Mouse (Mus musculus): Measurements from ENCODE around the gene Ghr. TPM values are rescaled to one million over a fixed set of nuclear protein-coding genes. Genes with fewer than 3 reads are reported as not detected.

Gene Ghr
- 100 to 1,000 TPM; 112 to 122 TPM for total RNA-seq (2021)
- long read RNA-seq, experiment 1, full-length matches to known transcripts = 46 of 66 reads
- long read RNA-seq, experiment 1, partial matches to known transcripts = 4 of 66 reads
- long read RNA-seq, experiment 1, other reads (novel, unspliced or antisense) = 16 of 66 reads
- long read RNA-seq, experiment 2, full-length matches to known transcripts = 86 of 116 reads
- long read RNA-seq, experiment 2, partial matches to known transcripts = 3 of 116 reads
- long read RNA-seq, experiment 2, other reads (novel, unspliced or antisense) = 27 of 116 reads

DNA sequence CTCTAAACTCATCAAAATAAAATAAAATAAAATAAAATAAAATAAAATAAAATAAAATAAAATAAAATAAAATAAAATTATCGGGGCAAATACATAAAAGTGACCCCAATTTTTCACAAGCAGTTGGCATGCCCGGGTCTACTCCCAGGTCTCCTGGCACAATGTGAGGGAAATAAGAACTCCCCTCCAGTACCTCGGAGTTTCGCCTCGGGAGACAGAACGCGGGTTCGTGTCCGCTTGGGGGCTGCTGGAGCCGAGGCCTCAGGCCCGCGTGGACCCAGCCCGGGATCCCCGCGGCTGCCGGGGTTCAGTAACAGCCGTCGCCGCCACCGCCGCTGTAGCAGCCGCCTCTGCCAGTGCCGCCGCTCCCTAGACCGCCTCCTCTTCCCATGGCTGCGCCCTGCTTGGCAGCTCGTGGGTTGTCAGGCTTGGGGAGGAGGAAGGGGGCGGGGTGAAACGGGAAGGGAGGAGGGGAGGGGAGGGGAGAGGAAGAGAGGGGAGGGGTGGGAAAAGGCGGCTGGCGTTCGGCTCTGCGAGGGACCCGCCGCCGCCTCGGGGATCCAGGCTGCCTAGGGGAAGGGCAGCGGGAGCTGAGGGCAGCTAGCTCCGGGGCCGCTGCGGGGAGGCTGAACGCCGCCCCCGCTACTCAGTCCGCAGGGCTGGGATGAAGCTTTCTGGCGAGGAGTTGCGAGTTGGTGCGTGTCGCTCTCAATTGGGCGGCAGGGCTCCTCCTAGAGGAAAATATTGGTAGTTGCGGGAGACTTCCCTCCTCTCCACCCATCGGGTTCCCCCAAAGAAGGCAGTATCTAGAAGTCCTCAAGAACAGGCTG is at the start of gene Ghr:
TSS of gene Ghr (minus strand) at position 686 of the 830 bp plus-strand sequence.
- peak; percentile 88 for DNase-seq

DNA sequence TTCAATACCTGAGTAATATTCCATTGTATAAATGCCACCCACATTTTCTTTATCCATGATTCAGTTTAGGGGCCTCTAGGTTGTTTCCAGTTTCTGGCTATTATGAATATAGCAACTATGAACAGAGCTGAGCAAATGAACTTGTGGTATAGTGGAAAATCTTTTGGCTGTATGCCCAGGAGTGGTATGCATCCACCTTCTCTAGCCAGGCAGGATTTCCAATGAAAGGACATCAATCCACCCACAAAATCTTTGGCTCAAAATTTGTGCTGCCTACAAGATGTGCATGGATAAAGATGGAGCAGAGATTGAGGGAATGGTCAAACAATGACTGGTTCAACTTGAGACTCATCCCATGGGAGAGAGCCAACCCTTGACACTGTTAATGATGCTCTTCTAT is 39.5 kb upstream of the Ghr start:
- no peak for DNase-seq

DNA sequence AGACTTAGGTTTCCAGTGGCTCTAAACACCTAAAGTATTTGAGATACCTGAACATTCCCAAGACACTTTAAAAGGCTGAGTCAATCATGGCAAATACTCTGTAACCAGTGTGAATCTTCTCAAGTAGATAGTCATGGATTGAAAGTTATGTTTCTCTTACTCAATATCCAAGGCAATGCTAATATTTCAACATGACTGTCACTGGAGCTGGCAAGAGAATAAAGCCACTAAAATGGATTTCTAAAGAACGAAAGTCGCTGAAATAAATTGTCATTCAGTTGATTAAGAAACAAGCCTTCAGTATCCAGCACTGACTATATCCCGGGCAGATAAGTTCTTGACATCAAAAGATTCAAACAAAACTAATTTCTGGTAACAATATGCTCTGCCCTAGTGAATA is 37.1 kb upstream of the Ghr start:
- no peak for DNase-seq

DNA sequence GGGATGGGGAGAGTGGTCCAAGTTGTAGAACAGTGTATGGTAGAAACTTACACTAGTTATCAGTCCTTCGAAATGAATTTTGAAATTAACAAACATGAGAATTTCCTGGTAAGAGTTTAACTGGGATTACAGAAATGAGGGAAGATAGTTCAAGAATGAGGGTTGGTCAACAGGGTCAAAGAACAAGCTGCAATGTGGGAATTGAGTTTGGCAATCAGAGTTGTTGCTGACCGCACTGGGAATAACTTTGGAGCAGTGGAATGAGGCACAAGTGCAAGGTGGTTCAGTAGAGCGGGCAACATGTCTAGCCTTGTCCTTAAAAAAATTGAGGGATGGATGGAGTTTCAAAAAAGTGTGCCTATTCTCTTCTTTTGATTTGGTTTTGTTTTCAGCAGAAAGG is 35.0 kb upstream of the Ghr start:
- DNase-seq = no peak

DNA sequence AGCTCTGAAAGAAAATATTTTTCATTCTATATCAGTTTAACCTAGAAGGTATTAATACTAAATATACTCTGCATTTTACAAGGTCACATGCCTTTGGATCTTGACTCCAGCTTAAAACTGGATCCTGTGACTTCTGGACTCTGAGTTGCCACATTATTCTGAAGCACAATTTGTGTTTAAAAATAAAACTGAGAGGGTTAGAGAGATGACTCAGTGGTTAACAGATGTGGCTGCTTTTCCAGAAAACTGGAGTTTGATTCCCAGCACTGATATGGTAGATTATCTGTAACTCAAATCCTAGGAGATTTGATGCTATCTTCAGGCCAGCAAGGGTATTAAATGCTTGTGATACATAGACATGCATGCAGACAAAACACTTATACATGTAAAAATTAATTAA is 28.7 kb upstream of the Ghr start:
- no peak for DNase-seq

DNA sequence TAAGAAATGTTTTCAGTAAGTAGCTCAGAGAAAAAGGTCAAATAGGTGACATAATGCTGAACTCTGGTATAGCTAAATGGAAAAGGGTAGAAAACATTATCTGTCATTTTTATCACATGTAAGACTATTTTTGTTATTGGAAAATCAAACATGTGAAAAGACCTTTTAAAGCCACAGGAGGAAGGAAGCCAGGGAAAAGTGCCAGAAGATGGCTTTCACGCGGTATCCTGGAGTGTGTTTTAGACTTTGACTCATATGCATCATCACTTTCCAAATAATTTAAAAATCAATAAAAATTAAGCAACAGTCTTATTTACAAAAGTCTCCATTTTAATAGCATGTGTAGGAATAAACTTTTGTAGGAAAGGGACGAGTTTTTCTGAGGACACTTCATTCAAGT is 24.7 kb upstream of the Ghr start:
- no peak for DNase-seq

DNA sequence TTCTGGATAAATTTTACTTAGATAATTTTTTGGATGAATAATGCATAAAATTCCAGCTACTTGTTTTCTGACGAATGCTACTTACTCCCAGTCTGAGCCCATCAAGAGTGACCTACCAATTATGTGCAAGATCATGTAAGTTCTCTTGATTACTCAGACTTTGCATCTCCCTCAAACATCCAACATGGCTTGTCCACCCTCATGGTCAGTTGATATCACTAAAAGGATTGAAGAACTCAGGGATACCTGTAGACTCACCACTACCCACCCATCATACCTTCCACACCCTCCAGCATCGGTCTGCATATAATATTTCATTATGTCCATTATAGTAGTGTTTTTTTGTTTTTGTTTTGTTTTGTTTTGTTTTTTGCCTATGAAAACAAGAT is 18.8 kb upstream of the Ghr start:
- no peak for DNase-seq

DNA sequence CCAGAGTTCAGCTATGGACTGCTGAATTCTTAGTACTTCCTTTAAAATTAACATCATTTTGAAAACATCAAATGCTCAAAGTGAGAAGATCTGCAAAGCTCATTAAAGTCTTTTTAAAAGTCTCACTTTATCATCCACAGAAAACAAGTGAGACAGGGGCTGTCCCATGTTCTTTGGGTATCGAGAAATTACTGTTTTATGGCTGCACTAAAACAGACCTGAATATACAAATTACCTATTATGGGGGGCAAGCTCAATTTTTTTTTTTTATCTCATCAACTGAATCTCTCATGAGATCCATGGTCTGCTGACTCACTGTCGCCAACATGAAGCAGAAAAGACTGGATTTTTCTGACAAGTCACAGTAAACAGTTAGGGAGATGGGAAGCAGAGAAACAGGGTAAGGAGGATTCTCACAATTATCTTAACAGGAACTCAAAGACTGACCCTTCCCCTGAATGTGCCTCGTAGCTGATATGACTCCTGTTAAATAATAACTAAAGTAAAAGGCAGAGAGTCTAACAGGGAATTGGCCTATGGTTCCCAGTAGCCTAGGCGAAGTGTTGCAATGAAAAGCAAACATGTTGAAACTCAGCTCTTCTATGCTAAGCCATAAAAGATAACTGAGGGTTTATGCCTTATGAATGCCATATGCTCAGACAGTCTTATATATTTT is 18.3 kb upstream of the Ghr start:
- DNase-seq = no peak

DNA sequence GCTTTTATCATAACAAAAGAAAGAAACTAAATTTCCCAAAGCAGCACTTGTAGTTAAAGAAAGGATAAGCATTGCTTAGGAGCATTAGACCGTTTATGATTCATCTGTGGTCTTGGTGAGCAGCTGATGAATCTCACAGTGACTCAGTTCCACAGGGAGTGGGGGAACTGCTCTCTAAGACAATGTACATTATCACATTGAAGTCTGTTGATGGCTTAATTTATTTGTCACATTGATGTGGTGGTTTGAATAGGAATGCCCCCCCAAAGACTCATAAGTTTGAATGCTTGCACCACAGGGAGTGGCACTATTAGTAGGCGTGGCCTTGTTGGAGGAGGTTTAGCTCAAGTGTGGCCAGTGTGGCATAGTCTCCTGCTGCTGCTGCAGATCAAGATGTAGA is 4.6 kb upstream of the Ghr start:
- no peak for DNase-seq

DNA sequence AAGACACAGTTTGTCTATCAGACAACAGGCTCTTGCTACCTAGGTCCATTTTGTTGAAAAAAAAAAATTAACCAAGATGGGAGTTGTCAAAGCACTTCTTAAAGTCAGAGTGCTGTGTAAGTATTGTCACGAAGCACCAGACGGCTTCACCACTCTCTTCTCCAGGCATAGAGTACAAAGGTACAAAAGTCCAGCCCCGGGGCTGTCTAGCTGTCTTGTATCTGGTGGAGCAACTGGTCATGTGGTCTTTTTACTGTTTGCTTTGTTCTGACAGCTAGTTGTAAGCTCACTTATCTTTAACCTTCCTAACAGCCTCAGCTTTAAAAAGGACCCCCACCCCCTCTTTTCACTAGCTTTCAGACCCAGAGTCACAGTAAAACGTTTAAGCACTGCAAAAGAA is 1.1 kb upstream of the Ghr start:
- DNase-seq = no peak

DNA sequence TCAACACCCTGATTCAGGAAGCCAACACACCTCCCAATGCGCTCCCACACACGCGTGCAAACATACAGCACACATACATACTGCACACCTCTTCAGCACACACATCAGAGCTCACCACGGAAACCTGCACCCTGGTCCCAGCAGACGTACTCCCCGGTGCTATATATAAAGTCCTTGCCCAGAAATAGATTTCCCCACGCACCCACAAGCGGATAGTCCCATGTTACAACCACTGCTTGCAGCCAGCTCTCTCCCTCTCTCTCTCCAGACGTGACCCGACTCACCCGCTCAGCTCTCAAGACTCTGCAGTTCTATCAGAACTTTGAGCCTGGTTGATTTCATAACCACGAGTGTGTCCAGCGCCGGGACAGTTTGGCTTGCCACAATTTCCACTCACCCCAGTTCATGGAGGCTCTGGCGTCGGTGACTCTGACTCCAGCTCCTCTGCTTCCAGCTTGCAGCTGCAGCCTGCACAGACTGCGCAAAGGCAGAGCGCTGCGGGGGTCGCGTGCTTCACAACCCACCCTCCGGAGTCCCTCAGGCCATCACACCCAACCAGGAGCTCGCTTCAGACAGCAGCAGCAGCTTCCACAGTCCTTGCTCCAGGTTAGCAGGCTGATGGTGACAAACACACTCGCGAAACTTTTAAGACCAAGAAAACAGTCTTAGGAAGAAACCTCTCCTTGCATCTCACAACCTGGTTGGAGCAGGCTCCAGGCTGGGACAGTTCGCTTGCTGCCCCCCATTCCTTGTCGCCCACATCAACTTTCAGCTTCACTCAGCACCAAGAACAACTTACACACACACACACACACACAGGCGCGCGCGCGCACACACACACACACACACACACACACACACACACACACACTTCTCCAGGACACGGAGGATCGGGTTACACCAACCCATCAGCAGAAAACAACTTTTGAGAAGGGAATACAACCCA is 1.2 kb downstream of the Ghr start:
- peak; percentile 72 for DNase-seq

DNA sequence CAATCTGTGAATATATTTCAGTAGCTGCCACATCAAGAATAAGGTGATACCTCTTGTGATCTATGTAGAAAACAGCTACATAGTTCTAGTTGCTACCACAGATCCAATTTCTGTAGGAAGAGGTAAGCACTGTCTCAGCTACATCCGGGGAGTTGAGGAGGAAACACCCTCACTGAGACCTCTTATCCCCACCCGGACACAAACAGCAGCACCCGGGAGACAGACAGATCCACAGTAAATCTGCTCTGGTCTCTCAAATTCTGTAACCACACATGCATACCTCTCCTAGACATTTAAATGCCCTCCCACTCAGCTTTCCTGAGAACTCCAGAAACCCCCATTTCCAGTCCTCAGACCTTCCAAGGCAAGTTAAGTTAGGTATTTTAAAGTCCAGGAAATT is 2.0 kb downstream of the Ghr start:
- no peak for DNase-seq

DNA sequence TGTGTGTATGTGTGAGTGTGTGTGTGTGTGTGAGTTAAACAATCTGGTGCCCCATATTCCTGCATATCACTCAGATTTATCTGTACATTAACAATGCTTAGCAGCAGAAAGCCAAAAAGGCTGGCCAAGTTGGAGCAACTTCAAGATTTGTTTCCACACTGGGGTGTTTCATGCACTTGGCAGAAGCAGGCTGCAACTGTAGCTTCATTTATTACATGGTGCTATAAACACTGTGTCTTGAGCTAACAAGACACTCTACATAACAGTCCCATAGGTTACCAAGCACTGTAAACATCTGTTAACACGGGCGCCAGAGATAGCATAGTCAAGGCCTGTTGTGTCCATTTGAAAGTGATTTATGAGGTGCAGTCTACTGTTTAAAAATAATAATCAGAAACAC is 3.1 kb downstream of the Ghr start:
- no peak for DNase-seq

DNA sequence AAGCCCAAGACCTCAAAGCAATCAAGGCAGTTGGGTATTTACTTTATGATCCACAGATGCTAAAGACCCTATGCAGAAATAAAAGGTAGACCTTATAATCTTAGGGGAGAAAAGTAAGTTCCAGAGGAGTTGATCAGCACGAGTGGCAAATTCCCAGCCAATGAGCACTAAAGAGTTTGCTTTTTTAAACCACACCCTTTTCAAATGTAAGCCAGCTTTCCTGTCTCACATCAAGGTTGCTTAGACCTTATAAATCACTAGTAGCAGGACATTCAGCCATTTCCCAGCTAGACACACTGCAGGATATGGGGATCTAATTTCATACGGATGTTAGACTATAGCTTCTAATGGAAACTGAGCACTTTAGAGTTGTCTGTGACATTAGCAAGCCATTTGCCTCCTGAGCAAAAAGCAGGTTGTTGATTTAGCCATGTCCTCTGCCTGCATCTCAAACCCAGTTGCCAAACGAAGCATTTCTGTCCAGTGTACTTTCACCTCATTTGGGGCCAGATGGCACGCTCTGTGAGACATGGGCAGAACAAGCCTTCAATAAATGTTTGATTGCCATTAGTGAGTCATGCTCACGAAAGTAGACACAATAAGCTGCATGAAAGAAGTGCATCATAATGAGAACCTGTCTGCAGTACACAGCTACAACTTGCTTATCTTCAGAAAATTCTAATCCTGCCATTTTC is 4.9 kb downstream of the Ghr start:
- no peak for DNase-seq

DNA sequence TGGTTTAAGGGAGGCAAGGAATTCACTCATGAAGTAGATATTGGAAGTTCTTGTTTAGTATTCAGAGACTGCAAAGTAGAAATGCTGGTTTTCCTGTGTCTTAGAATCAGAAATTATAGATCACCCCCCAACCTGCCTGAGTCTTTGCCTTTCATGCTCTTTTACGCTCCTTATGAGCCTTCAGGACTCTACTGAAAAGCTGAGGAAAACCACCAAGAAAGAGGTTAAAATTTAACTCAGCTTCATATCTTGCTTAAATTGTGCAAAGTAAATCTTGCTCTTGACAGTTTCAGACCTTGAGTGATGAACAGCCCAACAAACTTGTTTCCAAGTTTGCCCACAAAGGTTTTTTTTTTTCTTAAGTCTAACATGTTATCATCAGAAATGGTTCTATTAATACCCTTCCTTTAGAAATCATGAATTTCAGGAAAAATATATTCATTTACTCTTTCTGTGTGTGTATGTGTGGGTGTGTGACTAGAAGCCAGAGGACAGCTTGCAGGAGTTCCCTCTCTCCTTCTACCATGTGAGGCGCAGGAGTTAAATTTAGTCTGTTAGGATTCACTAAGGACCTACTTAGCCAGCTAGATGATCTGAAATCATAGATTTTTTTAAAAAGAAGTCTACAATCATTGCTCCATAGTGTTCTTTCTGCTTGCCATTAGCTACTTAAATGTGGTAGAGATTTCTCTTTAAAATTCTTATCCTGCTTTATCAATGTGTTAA is 14.0 kb downstream of the Ghr start:
- DNase-seq = no peak

DNA sequence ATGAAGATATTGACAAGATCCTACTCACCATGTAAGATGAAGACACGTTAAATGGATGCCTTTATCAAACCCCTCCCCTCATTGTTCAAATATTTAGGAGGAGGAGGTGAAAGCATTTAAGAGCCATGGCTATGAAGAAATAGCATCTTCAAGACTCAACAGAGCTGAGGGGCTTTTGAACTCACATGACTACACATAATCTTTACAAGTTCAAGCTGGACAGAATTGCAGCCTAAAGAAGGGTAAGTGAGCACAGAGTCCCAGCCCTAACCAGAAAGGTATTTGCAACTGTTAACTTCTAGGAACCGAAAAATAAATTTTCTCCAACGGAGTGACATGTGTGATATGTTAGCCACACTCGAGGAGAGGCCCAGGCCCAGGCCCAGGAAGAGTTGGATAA is 18.7 kb downstream of the Ghr start:
- DNase-seq = no peak

DNA sequence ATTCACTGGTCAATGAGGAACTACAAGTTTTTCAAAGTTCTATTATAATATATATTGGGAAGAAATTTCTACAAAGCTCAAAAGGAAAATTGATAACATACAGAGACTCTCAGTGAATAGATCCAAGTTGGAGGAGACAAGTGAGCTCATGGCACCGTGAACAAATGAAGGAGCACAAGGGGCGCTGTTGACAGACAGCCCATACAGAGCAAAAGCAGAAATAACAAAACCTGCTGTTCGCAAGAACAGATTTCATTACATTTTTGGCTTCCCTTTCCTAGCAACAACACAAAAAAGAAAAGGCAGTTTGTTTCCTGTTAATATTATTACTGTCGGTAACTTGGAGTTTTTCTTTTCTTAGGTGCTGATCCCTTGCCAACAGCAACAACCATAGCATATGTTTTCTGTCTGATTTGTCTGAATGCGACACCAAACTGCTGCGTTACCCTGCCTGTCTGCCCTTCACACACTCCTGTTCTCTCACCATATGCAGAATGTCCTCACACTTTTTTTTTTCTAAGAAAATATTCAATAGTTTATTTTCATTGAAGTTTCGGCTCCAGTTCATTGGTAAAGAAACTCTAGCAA is 19.3 kb downstream of the Ghr start:
- no peak for DNase-seq

DNA sequence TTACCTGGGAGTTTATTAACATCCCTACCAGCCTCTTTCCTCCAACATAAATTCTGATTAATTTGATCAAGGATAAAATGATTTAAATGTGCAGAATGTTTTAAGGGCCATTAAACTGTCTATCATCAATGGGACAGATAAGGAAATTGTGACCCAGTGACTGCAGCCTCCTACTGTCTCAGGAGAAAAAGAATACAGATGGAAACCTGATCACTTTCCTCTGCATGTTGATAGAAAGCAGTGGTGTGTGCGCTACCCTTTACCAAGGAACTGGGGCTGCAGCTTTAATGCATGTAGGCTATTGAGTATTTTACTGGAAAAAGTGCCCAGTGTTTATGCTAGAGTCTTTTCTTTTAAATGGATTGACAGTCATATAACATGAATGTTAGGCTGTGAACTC is 19.8 kb downstream of the Ghr start:
- DNase-seq = no peak

DNA sequence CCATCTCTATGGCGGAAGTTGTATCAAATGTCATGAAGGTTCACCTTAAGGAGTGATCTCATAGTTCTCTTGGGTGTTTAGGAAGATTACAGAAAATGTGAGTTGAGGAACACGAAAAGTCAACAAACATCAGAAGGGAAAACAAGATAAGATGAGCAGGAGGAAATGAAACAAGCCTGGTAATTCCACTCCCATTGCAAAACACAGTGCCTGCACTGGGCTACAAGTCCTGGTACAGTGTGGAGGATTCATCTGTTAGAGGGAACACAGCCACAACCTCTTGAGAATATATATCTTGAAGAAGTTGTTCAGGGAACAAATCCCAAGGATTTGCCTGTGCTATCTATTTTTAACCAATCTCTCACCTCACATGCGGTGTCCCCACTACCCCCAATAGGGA is 24.8 kb downstream of the Ghr start:
- no peak for DNase-seq

DNA sequence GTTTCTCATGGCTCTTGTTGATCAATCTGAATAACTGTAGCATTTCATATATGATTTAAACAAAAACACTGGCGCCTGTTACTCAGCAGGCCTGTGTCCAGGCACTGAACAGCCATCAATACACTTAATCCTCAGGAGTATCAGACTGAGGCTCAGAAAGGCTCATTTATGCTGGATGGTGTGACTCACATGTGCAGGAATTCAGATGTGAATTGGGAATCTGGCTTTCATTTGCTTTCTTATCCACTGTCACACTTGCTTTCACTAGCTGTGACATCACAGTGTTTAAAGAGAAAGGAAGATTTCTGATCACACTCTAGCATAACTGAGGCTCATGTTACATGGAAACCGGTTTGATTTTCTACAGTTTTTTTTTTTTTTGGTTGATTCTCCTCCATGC is 39.0 kb downstream of the Ghr start:
- DNase-seq = no peak
